Comparison of ENCODE assay signal across 17 mouse cellular contexts in the genomic region with DNA sequence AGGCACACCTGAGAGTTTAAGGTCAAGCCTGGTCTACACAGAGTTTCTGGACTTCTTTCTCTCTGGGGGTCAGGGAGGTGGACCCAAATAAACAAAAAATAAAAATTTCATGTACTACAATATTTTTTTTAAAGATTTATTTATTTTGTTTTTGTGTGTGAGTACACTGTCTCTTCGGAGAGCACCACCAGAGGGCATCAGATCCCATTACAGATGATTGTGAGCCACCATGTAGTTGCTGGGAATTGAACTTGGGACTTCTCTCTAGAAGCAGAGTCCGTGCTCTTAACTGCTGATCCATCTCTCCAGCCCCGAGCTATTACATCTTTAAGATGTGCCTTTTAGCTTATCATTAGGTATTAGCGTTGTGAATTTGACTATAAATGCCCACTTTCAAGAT. TPM values are rescaled to one million over a fixed set of nuclear protein-coding genes. Genes with fewer than 3 reads are reported as not detected.
A peak's percentile ranks its signal among the peaks of the same experiment; 100 is the strongest.
DNase-seq lines count a peak whose midpoint lies in the region; ATAC-seq and TF ChIP-seq lines count a peak whose summit lies in the region.
"Had no signal": no experiment of that assay in that cellular context is flagged by ENCODE, and none has a peak within 500 bp of the region (broad histone marks: within the 10 kb centered on the region; RNA-seq: fewer than 3 reads in every experiment).

No protein-coding gene starts in this region.

- 83% methylated on average over 4 of the region's 4 CpGs for WGBS in kidney, postnatal 0 days

- in situ Hi-C loops in Patski (cut with MboI; ENCODE audit: low pct_unique_long_range_greater_than_20kb), result no loop called here

- H3K27ac ChIP-seq in kidney, postnatal 0 days, result no peak overlapping the region
- H3K27ac ChIP-seq: liver, embryonic 15.5 days; stomach, embryonic 15.5 days had no signal

- no peak overlapping the region for H3K4me2 ChIP-seq in kidney, postnatal 0 days (ENCODE audit: low read length)
- H3K4me2 ChIP-seq: liver, embryonic 15.5 days; stomach, embryonic 15.5 days had no signal

- H3K9ac ChIP-seq in kidney, postnatal 0 days (ENCODE audit: low read depth, low read length), result no peak overlapping the region
- H3K9ac ChIP-seq: liver, embryonic 15.5 days; stomach, embryonic 15.5 days had no signal

- peak; percentile 40 for TF ChIP-seq CTCF in kidney, postnatal 0 days (IDR thresholded peaks at IDR 0.05; ENCODE audit: low read depth)
- TF ChIP-seq CTCF in Patski (IDR thresholded peaks at IDR 0.05), result peak; percentile 60

- CTCF ChIA-PET in Patski (lab: Charles Lee), result interaction anchor here (0.6 to 1.9 kb wide), 3 partner anchors 9 to 31 kb away, joined by 3 to 5 read pairs (median 4); a partner anchor contains a TSS

- H3K4me1 ChIP-seq in kidney, postnatal 0 days (replicated peaks; ENCODE audit: insufficient read depth, low read length), result no peaks in the 10 kb centered on the region
- H3K4me1 ChIP-seq: liver, embryonic 15.5 days; stomach, embryonic 15.5 days had no signal

- no peaks in the 10 kb centered on the region for H3K27me3 ChIP-seq in kidney, postnatal 0 days (ENCODE audit: insufficient read depth, low read length)
- H3K27me3 ChIP-seq in Patski, result no peaks in the 10 kb centered on the region
- H3K27me3 ChIP-seq: liver, embryonic 15.5 days; megakaryocyte, embryonic 14.5 days; stomach, embryonic 15.5 days had no signal

- DNase-seq in kidney, postnatal 0 days (ENCODE audit: low spot score), result no peak
- no peak for DNase-seq in kidney, adult 9 months
- peak; percentile 21 for DNase-seq in retina, embryonic 14.5 days (ENCODE audit: low spot score)
- DNase-seq in retina, postnatal 1 day, result no peak
- DNase-seq in Patski (ENCODE audit: low read depth, low spot score), result no peak
- DNase-seq in cerebellum, postnatal 4 days (ENCODE audit: low spot score in 2 of 2), result no peak
- DNase-seq in left cerebral cortex, postnatal 14 days (ENCODE audit: low spot score in 2 of 2), result no peak
- DNase-seq: adrenal gland, postnatal 10 days; cerebellum, postnatal 25 days; heart, postnatal 10 days; thymus, postnatal 36 days had no signal

- intact Hi-C loops in left cerebral cortex, postnatal 14 days (cut with DNase I), result no loop called here

- ATAC-seq in kidney, postnatal 0 days (replicated peaks; ENCODE audit: low FRiP score, low read depth), result no peak
- no peak for ATAC-seq in Patski
- ATAC-seq: inflammation-experienced regulatory T-cells, adult 6 months had no signal

- POLR2A ChIA-PET in Patski (lab: Charles Lee), result no interaction called here

- H3K36me3 ChIP-seq in kidney, postnatal 0 days (ENCODE audit: insufficient read depth, low read length), result peaks cover 14% of the 10 kb centered on the region; the same call in 1 of the 2 replicates

- no peak overlapping the region for H3K4me3 ChIP-seq in kidney, postnatal 0 days (replicated peaks; ENCODE audit: low read depth, low read length)
- H3K4me3 ChIP-seq: liver, embryonic 15.5 days; megakaryocyte, embryonic 14.5 days; stomach, embryonic 15.5 days had no signal

- H3K9me3 ChIP-seq in kidney, postnatal 0 days (replicated peaks; ENCODE audit: low read length), result no peaks in the 10 kb centered on the region
- H3K9me3 ChIP-seq: liver, embryonic 15.5 days; megakaryocyte, embryonic 14.5 days; stomach, embryonic 15.5 days had no signal

RNA-seq across cellular contexts. Expression of a gene that starts 18.6 kb away (rescaled TPM):
- 5.7 and 6.7 TPM in 2 replicates for polyA plus RNA-seq in kidney, postnatal 0 days (2015; fragmentation: Nextera tagmentation; extraction: Ambion mirVana)
- polyA plus RNA-seq in Patski (2021), result 150 TPM
- 10 to 100 TPM; 52.0 to 62.1 TPM for total RNA-seq in left cerebral cortex, postnatal 14 days (2021)

RNA-seq across cellular contexts. Expression of a gene that starts 28.6 kb away (rescaled TPM):
- polyA plus RNA-seq in kidney, postnatal 0 days (2015; fragmentation: Nextera tagmentation; extraction: Ambion mirVana), result 1.9 and 2.2 TPM in 2 replicates
- polyA plus RNA-seq in Patski (2021), result 1.5 TPM
- 1 to 10 TPM; 3.9 to 5.8 TPM for total RNA-seq in left cerebral cortex, postnatal 14 days (2021)
- polyA plus RNA-seq: inflammation-experienced regulatory T-cells, adult 6 months had no signal

RNA-seq across cellular contexts. Expression of a gene that starts 30.5 kb away (rescaled TPM):
- polyA plus RNA-seq in kidney, postnatal 0 days (2015; fragmentation: Nextera tagmentation; extraction: Ambion mirVana), result not detected in 2 replicates
- polyA plus RNA-seq in Patski (2021), result not detected
- total RNA-seq in left cerebral cortex, postnatal 14 days (2021), result not detected
- total RNA-seq: adrenal gland, postnatal 10 days; heart, postnatal 10 days had no signal
- polyA plus RNA-seq: frontal cortex, adult 2 months; gonadal fat pad, adult 2 months; liver, embryonic 15.5 days; stomach, embryonic 15.5 days had no signal

RNA-seq across cellular contexts. Expression of a gene that starts 38.8 kb away (rescaled TPM):
- polyA plus RNA-seq in kidney, postnatal 0 days (2015; fragmentation: Nextera tagmentation; extraction: Ambion mirVana), result 0.47 and 0.79 TPM in 2 replicates
- 0.65 TPM for polyA plus RNA-seq in Patski (2021)
- total RNA-seq in left cerebral cortex, postnatal 14 days (2021), result not detected
- total RNA-seq: heart, postnatal 10 days had no signal

RNA-seq across cellular contexts. Expression of a gene that starts 54.0 kb away (rescaled TPM):
- 0.22 TPM in 1 of 2 replicates, not detected in the other for polyA plus RNA-seq in kidney, postnatal 0 days (2015; fragmentation: Nextera tagmentation; extraction: Ambion mirVana)
- polyA plus RNA-seq in Patski (2021), result 1.5 TPM
- total RNA-seq in left cerebral cortex, postnatal 14 days (2021), result not detected
- total RNA-seq: heart, postnatal 10 days had no signal

Comparison
In these comparisons a context has a peak if more than half of its experiments do, and no peak if none do; other contexts are left out.
1. RNA of a gene that starts 18.6 kb away (polyA plus RNA-seq): 150 TPM in Patski (single experiment); 5.7 to 6.7 TPM in kidney, postnatal 0 days; every median in the first group is over 10 times any median in the second.